Mouse (Mus musculus) testis, adult 2 months (tissue): Measurements from ENCODE around the gene Slc10a4. TPM values are rescaled to one million over a fixed set of nuclear protein-coding genes. Genes with fewer than 3 reads are reported as not detected.
A peak's percentile ranks its signal among the peaks of the same experiment; 100 is the strongest.

ENCODE experiments used
- H3K27ac ChIP-seq: fragments of 200-500 bp; 2 replicates; pipeline ENCODE4 v1.5.1; 2012; ENCODE audit warnings: low read depth, low read length; ENCODE audit not compliant: control insufficient read depth, insufficient read depth
- H3K27me3 ChIP-seq: fragments of 200-500 bp; 2 replicates; pipeline ENCODE4 v1.6.1; 2012; ENCODE audit warnings: mild to moderate bottlenecking, low read length, moderate library complexity; ENCODE audit not compliant: control insufficient read depth, insufficient read depth
- H3K36me3 ChIP-seq: fragments of 200-500 bp; 2 replicates; pipeline ENCODE4 v1.6.1; 2012; ENCODE audit warnings: mild to moderate bottlenecking, low read length; ENCODE audit not compliant: control insufficient read depth, insufficient read depth
- H3K4me1 ChIP-seq: fragments of 200-500 bp; 2 replicates; pipeline ENCODE4 v1.6.1; 2012; ENCODE audit warnings: low read length; ENCODE audit not compliant: control insufficient read depth, insufficient read depth
- H3K4me3 ChIP-seq: fragments of 200-500 bp; 2 replicates; pipeline ENCODE4 v1.5.1; 2012; ENCODE audit warnings: low read depth, mild to moderate bottlenecking, low read length, moderate library complexity, mixed read lengths; ENCODE audit not compliant: control insufficient read depth
- CTCF ChIP-seq: fragments of 200-500 bp; IDR thresholded peaks from 2 replicates; pipeline ENCODE4 v1.5.1; 2012; ENCODE audit warnings: low read depth, mild to moderate bottlenecking, inconsistent platforms, low read length, moderate library complexity; ENCODE audit not compliant: control insufficient read depth, insufficient read depth, insufficient replicate concordance
- POLR2A ChIP-seq: fragments of 200-500 bp; IDR thresholded peaks from 2 replicates; pipeline ENCODE4 v1.6.1; 2012; ENCODE audit warnings: low read depth, mild to moderate bottlenecking, inconsistent platforms, low read length, moderate library complexity; ENCODE audit not compliant: control insufficient read depth
- polyA plus RNA-seq: library from polyadenylated mRNA; depleted of rRNA; stranded (reverse); fragments of >200 nt; gene quantifications from 2 replicates; pipeline ENCODE4 v1.2.3, GENCODE M21; 2012; rRNA removed

Slc10a4 gene
- polyA plus RNA-seq, 1 experiment = 0.09 TPM

DNA sequence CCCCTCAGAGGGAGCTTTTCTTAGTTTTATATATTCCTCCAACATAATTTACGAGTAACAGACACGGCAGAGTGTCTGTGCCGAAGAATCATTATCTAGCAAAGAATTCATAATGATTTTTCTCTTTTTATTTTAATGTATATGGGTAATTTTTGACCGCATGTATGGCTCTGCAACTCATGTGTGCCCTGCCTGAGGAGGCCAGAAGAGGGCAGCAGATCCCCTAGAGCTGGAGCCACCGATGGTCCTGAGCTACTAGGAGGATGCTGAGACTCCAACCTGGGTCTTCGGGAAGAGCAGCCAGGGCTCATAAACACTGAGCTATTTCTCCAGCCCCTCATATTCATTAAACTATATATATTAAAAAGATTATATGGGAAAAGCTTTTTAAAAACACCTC lies 49.8 kb downstream of the Slc10a4 start:
- Histone ChIP-seq H3K4me3 (no peak overlapping the region), H3K27me3 (no peaks in the 10 kb centered on the region), H3K36me3 (no peaks in the 10 kb centered on the region), H3K27ac (no peak overlapping the region), H3K4me1 (no peaks in the 10 kb centered on the region)
- TF ChIP-seq POLR2A (no peak), CTCF (peak; percentile 39; the same call in 1 of the 2 replicates)

DNA sequence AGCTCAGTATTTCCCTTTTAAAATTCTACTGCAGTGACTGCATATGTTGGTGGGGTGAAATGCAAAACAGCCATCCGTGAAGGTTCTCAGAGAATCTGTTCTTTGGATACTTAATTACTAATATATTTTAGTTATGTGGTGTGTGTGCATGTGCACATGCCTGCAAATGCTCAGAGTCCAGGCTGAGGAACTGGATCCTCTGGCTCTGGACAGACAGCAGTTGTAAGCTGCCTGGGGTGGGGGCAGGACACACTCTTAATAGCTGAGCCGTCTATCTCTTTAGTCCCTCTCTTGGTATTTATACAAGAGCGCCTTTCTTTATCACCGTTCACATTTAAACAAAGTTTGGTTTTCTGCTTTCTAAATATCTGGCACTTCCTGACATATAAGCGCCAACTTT lies 50.3 kb downstream of the Slc10a4 start:
- Histone ChIP-seq H3K27me3 (no peaks in the 10 kb centered on the region), H3K4me1 (no peaks in the 10 kb centered on the region), H3K27ac (no peak overlapping the region), H3K36me3 (no peaks in the 10 kb centered on the region), H3K4me3 (no peak overlapping the region)
- TF ChIP-seq POLR2A (no peak), CTCF (no peak)

DNA sequence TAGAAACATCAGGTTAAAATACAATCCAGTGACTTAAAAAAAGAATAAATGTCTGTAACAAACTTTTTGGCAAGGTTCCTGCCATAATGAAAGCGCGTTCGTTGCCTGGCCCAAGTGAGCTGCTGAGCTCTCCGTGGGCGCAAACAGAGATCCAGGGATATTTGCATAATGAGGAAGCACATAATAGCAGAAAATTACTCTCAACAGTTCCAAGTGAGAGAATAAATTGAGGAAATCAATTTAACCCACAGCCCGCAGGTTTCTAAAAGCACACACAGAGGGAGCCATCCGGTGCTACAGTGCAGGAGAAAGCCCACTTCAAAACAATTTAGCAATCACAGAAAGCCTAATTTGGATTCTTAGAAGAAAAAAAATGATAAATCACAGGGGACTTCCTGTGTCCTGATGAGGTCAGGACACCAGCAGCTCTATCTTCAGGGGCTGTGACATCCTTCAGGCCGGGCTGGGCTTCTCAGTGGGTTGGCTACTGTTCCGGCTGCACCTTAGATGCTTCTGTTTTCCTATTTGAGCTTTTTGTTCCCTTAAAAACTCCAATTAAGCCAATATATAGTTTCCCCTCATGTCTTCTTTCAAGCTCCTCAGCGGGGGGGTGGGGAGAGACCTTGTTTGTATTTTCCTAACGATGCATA lies 54.9 kb downstream of the Slc10a4 start:
- Histone ChIP-seq H3K27me3 (no peaks in the 10 kb centered on the region), H3K36me3 (no peaks in the 10 kb centered on the region), H3K4me1 (no peaks in the 10 kb centered on the region), H3K27ac (no peak overlapping the region), H3K4me3 (no peak overlapping the region)
- TF ChIP-seq POLR2A (no peak), CTCF (no peak)

Other genes starting within 250 kb of the Slc10a4 start
- gene Tec, start 138.4 kb upstream of the Slc10a4 start, polyA plus RNA-seq = 0.77 and 0.88 TPM in 2 replicates
- gene Slain2, start 92.6 kb upstream of the Slc10a4 start, polyA plus RNA-seq = 173 and 180 TPM in 2 replicates
- gene Gm10135, start 32.2 kb upstream of the Slc10a4 start, polyA plus RNA-seq = not detected in 2 replicates
- 16.5 and 21.6 TPM in 2 replicates for gene Fryl, start 249.7 kb downstream of the Slc10a4 start, polyA plus RNA-seq